Mouse (Mus musculus) C2C12 (cell line): Measurements from ENCODE around the gene Agap3.
A peak's percentile ranks its signal among the peaks of the same experiment; 100 is the strongest.

Experiments
- CEBPB ChIP-seq: IDR thresholded peaks from one replicate; pipeline ENCODE4 v1.6.1; 2011; ENCODE audit warnings: low read depth, mild to moderate bottlenecking, control low read depth, moderate library complexity
- CTCF ChIP-seq: IDR thresholded peaks from one replicate; pipeline ENCODE4 v1.5.1; 2011; ENCODE audit not compliant: control insufficient read depth, insufficient read depth, insufficient read length
- FOSL1 ChIP-seq: IDR thresholded peaks from one replicate; pipeline ENCODE4 v1.8.0; 2011; ENCODE audit warnings: mild to moderate bottlenecking, low read length; ENCODE audit not compliant: poor library complexity, insufficient read depth, severe bottlenecking
- MAX ChIP-seq: IDR thresholded peaks from one replicate; pipeline ENCODE4 v1.6.1; 2011; ENCODE audit warnings: mild to moderate bottlenecking, control low read depth
- MYOD1 ChIP-seq: IDR thresholded peaks from one replicate; pipeline ENCODE4 v1.6.1; 2011; ENCODE audit warnings: low read depth; ENCODE audit not compliant: control insufficient read depth, insufficient read length
- MYOG ChIP-seq: IDR thresholded peaks from one replicate; pipeline ENCODE4 v1.6.1; 2011; ENCODE audit not compliant: control insufficient read depth, insufficient read length; ENCODE audit errors: extremely low read depth
- USF1 ChIP-seq: IDR thresholded peaks from one replicate; pipeline ENCODE4 v1.6.1; 2011; ENCODE audit warnings: low read depth, mild to moderate bottlenecking, control low read depth, moderate library complexity

GRCm38 (mm10) chr5:24486097-24486496 lies 34.1 kb downstream of the Agap3 start:
- TF ChIP-seq MAX = no peak
- TF ChIP-seq USF1 = no peak
- peak; percentile 65 for TF ChIP-seq CTCF
- no peak for TF ChIP-seq FOSL1
- no peak for TF ChIP-seq CEBPB
- no peak for TF ChIP-seq MYOD1
- no peak for TF ChIP-seq MYOG
